Mouse (Mus musculus): ENCODE measurements around the gene Arg1. TPM values are rescaled to one million over a fixed set of nuclear protein-coding genes. Genes with fewer than 3 reads are reported as not detected.
A peak's percentile ranks its signal among the peaks of the same experiment; 100 is the strongest.

Arg1 gene
- total RNA-seq (2021): not detected

GRCm38 (mm10) chr10:24926962-24927720 is at the start of gene Arg1:
Gene Arg1 (minus strand): TSS chr10:24927484.
- intact Hi-C loops (cut with DNase I): no loop called here
- no peak for DNase-seq

- DNase-seq: no peak
- intact Hi-C loops (cut with DNase I): no loop called here
These were observed 46.7 kb upstream of the Arg1 start for GRCm38 (mm10) chr10:24973845-24974514.

DNA sequence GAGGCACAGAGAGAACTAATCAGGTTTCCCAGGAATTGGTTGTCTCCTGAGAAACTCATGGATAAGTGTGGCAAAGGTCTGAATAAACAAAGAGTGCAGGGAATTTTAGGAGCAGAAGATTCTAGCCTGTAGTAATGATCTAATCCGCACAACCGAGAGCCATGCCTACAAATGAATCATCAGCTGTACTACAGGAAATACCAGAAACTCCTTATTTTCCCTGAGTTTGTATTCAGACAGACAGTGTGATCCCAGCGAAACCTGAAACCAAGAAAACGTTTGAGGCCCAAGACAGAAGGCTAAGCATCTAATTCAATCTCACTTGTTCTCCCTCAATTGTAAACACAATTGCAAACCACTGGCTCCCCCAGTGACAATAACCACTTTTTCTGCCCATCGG is 46.1 kb upstream of the Arg1 start:
- no peak for DNase-seq
- intact Hi-C loops (cut with DNase I): no loop called here

DNA sequence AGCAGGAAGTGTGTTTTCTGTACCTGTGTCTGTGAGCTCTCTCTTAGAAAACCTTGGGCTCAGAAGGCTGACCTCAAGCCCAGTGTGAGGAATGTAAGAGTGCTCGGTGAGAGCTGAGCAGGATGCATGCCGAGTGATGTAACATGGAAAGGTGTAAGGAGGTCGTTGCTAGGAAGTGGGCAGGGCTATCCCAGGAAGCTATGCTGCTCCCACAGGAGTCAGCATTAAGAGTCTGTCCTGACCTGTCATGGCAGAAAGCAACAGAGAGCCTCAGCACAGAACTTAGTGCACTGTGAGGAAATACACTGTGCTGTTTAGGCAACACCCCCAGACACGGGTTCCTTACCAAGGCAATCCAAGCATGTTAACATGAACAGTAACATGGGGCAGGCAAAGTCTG is 45.6 kb upstream of the Arg1 start:
- intact Hi-C loops (cut with DNase I): no loop called here
- no peak for DNase-seq

- no peak for DNase-seq
- intact Hi-C loops (cut with DNase I): no loop called here
These were observed 38.7 kb upstream of the Arg1 start for GRCm38 (mm10) chr10:24965821-24966550.

DNA sequence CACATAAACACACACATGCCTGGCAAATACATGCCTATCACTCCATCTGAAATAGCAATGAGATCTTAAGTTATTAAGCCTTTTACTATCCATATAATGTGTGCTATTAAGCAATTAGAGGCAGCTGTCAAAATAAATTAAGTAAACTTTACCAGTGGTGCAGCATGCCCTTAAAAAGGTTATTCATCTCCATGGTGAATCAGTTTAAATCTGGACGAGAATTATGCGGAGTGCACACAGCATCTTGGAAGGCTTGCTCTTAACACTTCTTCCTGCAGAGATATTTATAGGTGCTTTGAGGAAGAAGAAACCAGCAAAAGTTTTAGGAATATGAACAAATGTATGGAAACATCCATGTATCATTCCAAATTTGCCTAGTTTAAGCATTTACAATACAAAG is 34.6 kb upstream of the Arg1 start:
- intact Hi-C loops (cut with DNase I): loop anchor here (1.0 to 5.0 kb wide), 2 partner anchors 257 to 275 kb away; no protein-coding TSS in a partner anchor
- DNase-seq: no peak

DNA sequence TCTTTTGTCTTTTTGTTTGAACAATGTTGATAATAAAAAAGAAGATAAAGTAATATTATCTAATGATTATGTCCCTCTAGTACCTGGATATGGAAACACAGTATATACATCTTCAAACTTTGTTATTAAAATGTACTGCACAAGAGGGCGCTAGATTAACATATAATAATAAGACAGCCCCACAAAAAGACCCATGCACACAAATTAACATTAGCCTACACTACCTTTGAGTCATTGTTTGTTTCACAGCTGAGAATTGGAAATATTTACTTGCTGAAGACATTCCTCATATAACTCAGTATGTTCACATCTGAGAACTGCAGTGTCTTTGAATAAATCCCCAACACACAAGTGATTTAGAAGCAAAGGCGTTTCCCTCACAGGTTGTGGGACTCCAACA is 33.8 kb upstream of the Arg1 start:
- DNase-seq: no peak
- intact Hi-C loops (cut with DNase I): loop anchor here (1.0 to 5.0 kb wide), 2 partner anchors 258 to 276 kb away; no protein-coding TSS in a partner anchor

GRCm38 (mm10) chr10:24959043-24959916 is 32.0 kb upstream of the Arg1 start:
- DNase-seq: peak in 1 of 2 experiments; percentile 25
- intact Hi-C loops (cut with DNase I): no loop called here

- no peak for DNase-seq
- intact Hi-C loops (cut with DNase I): no loop called here
These were observed 31.2 kb upstream of the Arg1 start for GRCm38 (mm10) chr10:24958280-24959042.

DNA sequence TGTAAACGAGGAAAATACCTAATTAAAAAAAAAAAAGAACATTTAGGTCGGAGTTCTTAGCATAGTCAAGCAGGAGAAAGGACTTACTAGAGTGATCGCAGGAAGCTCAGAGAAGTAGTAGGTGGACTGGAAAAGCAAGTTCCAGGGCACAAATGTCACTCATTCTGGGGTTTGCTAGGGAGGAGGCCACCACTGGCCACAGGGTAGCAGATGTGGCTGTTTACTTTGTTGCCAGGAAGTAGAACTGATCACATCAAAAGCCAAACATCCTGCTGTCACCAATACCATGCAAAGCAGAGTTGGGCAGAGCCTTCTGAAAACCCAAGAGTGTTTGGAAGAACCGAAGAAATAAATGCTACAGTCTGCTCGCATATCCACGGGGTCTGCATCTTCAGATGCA is 26.6 kb upstream of the Arg1 start:
- intact Hi-C loops (cut with DNase I): no loop called here
- DNase-seq: no peak

- intact Hi-C loops (cut with DNase I): no loop called here
- DNase-seq: peak in 1 of 2 experiments; percentile 15
These were observed 25.3 kb upstream of the Arg1 start for GRCm38 (mm10) chr10:24952549-24952948.

- intact Hi-C loops (cut with DNase I): no loop called here
- no peak for DNase-seq
These were observed 24.3 kb upstream of the Arg1 start for GRCm38 (mm10) chr10:24951575-24951974.

DNA sequence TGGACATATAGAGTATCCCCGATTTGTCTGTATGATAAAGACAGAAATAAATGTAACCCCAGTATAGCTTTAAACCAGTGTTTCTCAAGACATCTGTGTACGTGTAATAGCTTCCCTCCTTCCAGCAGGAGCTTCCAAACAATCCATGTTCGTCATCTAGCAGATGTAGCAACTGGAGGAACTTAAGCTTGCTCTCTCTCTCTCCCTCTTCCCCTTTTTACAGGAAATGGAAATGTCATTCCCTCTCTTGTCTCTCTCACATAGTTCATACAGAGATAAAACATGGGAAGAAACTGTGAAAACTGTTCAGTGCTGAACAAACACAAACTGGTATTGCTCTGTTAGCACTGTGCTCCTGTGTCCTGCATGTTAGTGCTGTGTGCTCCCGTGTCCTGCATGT is 22.9 kb upstream of the Arg1 start:
- intact Hi-C loops (cut with DNase I): no loop called here
- no peak for DNase-seq

DNA sequence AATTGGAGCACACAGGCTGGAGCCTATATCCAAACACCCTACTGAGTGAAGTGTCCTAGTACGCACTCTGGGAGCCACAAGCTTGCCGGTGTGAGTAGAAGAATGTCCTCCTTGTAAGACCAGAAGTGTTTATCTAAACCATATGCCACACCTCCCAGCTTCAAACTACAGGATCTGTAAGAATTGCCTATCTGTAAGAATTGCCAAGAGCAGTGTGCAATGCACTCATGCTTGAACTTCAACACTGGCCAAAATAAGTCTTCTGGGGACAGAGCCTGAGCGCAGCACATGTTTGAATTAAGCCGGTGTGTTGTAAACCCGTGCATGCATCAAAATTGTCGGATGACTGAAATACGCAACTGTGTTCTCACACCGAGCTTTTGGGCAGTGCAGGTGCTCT is 21.0 kb upstream of the Arg1 start:
- intact Hi-C loops (cut with DNase I): no loop called here
- no peak for DNase-seq

DNA sequence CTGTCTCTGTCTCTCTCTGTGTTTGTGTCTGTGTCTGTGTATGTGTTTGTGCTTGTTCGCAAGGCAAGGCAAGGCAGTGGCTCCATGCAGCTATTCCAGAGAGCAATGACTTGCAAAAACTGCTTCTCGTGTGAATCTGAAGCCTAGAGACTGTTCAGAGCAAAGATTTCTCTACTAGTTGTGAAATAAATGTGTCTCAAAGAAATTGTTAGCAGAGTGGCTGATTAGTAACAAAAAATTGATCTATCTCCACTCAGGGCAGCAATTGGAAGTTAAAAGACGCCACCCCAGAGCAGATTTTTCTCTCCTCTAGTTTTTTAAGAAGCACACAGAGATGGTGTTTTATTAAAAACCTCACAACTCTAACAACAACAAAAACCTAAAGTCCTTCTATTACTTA is 20.6 kb upstream of the Arg1 start:
- intact Hi-C loops (cut with DNase I): no loop called here
- no peak for DNase-seq

- intact Hi-C loops (cut with DNase I): no loop called here
- DNase-seq: no peak
These were observed 2.9 kb upstream of the Arg1 start for GRCm38 (mm10) chr10:24930143-24930542.

DNA sequence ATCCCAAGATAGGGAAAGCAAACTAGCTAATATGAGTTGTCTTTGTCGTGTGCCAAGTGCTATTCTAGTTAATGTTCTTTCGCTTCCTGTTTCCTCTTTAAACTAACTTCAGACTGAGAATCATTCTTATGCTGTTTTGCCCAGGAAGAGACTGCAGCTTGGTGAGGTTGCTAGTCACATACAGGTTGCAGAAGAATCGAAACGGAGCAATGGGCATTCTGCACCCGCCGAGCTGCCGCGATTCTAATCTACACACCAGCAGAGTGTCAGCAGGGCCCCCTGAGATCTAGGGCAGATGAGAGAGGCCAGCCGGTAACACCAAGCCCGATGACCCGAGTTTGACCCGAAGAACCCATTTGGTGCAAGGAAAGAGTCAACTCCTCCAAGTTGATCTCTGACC is 788 bp upstream of the Arg1 start:
- intact Hi-C loops (cut with DNase I): no loop called here
- DNase-seq: no peak

DNA sequence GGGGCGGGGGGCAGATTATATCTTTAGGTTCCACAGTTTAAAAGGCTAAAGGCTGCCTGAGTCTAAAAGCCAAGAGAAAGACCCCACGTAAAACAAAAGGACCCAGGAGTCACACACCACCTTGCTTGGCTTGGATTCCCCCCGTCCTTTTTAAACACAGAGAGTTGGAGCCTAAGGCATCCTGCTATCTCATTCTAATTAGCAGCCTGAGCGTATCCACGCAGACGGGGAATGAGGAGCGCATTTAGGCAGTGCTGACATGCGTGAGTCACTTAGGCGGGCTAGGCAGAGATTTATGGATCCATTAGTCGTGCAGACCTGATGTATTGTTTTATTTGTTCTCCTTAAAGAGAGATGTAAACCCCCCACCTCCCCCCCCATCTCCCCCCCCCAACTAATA is 904 bp downstream of the Arg1 start:
- no peak for DNase-seq
- intact Hi-C loops (cut with DNase I): no loop called here

GRCm38 (mm10) chr10:24924296-24924695 is 3.0 kb downstream of the Arg1 start:
- intact Hi-C loops (cut with DNase I): no loop called here
- no peak for DNase-seq

DNA sequence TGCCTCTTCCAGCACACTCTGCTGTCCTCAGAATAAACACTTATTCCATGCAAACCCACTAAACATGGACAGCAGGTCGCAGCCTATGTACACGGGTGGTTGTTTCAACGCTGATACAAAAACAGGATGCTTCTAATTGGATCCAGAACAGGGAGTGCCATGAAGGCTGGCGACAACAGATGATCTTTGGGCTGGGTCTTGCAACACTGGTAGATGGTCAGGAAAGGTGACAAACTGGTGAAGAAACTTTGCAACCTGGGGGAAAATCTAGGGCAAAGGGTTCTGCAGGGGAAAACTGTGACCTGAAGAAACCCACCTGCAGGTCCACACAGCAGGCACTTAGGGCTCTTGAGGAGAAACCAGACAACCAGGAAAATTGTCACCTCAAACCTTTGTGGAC is 4.3 kb downstream of the Arg1 start:
- DNase-seq: no peak
- intact Hi-C loops (cut with DNase I): no loop called here

All from heart, postnatal 36 days (tissue).